Mouse (Mus musculus) neural tube, embryonic 14.5 days (tissue): ENCODE results near the gene Folr1. TPM values are rescaled to one million over a fixed set of nuclear protein-coding genes. Genes with fewer than 3 reads are reported as not detected.

Experiments used
- ATAC-seq: fragments of 200-750 bp; cut with Nextera tagmentation; 2 replicates; pipeline ENCODE4 v1.8.0; 2017; ENCODE audit warnings: low read depth, mild to moderate bottlenecking, moderate TSS enrichment, moderate library complexity
- H3K27ac ChIP-seq: fragments of 300-500 bp; sonication (generic); 2 replicates; pipeline ENCODE4 v1.5.1; 2014; ENCODE audit warnings: low read depth, mild to moderate bottlenecking, control low read depth, low read length, moderate library complexity, mixed read lengths
- H3K27me3 ChIP-seq: fragments of 300-500 bp; sonication (generic); 2 replicates; pipeline ENCODE4 v1.6.1; 2014; ENCODE audit warnings: low read length; ENCODE audit not compliant: control insufficient read depth, insufficient read depth
- H3K36me3 ChIP-seq: fragments of 300-500 bp; sonication (generic); 2 replicates; pipeline ENCODE4 v1.6.1; 2014; ENCODE audit warnings: low read length, mixed read lengths; ENCODE audit not compliant: control insufficient read depth, insufficient read depth
- H3K4me1 ChIP-seq: fragments of 300-500 bp; sonication (generic); 2 replicates; pipeline ENCODE4 v1.6.1; 2014; ENCODE audit warnings: low read length; ENCODE audit not compliant: control insufficient read depth, insufficient read depth
- H3K4me2 ChIP-seq: fragments of 300-500 bp; sonication (generic); 2 replicates; pipeline ENCODE4 v1.6.1; 2014; ENCODE audit warnings: mild to moderate bottlenecking, low read depth, low read length, control low read depth
- H3K4me3 ChIP-seq: fragments of 300-500 bp; sonication (generic); 2 replicates; pipeline ENCODE4 v1.5.1; 2014; ENCODE audit warnings: low read depth, low read length, control low read depth, mixed read lengths
- H3K9ac ChIP-seq: fragments of 300-500 bp; sonication (generic); replicated peaks from 2 replicates; pipeline ENCODE4 v1.6.1; 2014; ENCODE audit warnings: low read depth, mild to moderate bottlenecking, control low read depth, low read length, mixed read lengths
- H3K9me3 ChIP-seq: fragments of 300-500 bp; sonication (generic); 2 replicates; pipeline ENCODE4 v1.6.1; 2016; ENCODE audit warnings: low read length; ENCODE audit not compliant: control insufficient read depth
- WGBS: fragments of 180-500 bp; shearing (Covaris S2); extraction: QIAGEN DNeasy Blood & Tissue Kit; methylation state at CpG from one replicate; pipeline ENCODE4 v1.1.7; 2014; 5-methylcytosine and 5-hydroxymethylcytosine counted together
- polyA plus RNA-seq: library from polyadenylated mRNA; unstranded; fragments of >200 nt; fragmentation: Nextera tagmentation; extraction: Ambion mirVana; gene quantifications from 2 replicates; pipeline ENCODE4 v1.2.1, GENCODE M21; 2014

Gene Folr1
- polyA plus RNA-seq, 1 experiment from 2014 or later: 1.4 TPM

- Histone ChIP-seq H3K9me3 (no peaks in the 10 kb centered on the region), H3K36me3 (no peaks in the 10 kb centered on the region), H3K4me1 (no peaks in the 10 kb centered on the region), H3K4me3 (no peak overlapping the region), H3K27ac (no peak overlapping the region), H3K27me3 (no peaks in the 10 kb centered on the region), H3K9ac (no peak overlapping the region), H3K4me2 (no peak overlapping the region)
- ATAC-seq: no peak
These were observed 9.6 kb downstream of the Folr1 start for GRCm38 (mm10) chr7:101860978-101861377.

- ATAC-seq: no peak
- H3K9ac ChIP-seq: no peak overlapping the region
- WGBS: 81% methylated on average over 9 of the region's 9 CpGs
These were observed 12.2 kb downstream of the Folr1 start for GRCm38 (mm10) chr7:101858362-101858761.

GRCm38 (mm10) chr7:101857094-101857493 lies 13.5 kb downstream of the Folr1 start, which contains the start of gene Folr2:
Gene Folr2, minus strand, starts transcription at chr7:101857194.
- H3K4me2 ChIP-seq: no peak within 1 kb of the TSS
- H3K9me3 ChIP-seq: no peaks in the 10 kb centered on the region
- 93% methylated on average over 4 of the region's 4 CpGs for WGBS
- no peaks in the 10 kb centered on the region for H3K27me3 ChIP-seq
- no peaks in the 10 kb centered on the region for H3K4me1 ChIP-seq
- no peak for ATAC-seq
- H3K4me3 ChIP-seq: no peak within 1 kb of the TSS
- H3K27ac ChIP-seq: no peak within 1 kb of the TSS
- H3K36me3 ChIP-seq: no peaks in the 10 kb centered on the region
- no peak within 1 kb of the TSS for H3K9ac ChIP-seq

More at GRCm38 (mm10) chr7:101858362-101858761, 12.2 kb downstream of the Folr1 start:
- no peaks in the 10 kb centered on the region for H3K9me3 ChIP-seq
- no peaks in the 10 kb centered on the region for H3K36me3 ChIP-seq
- H3K27me3 ChIP-seq: no peaks in the 10 kb centered on the region
- no peak overlapping the region for H3K4me3 ChIP-seq
- no peak overlapping the region for H3K4me2 ChIP-seq
- no peaks in the 10 kb centered on the region for H3K4me1 ChIP-seq
- H3K27ac ChIP-seq: no peak overlapping the region

- Histone ChIP-seq H3K4me1 (no peaks in the 10 kb centered on the region), H3K4me3 (no peak overlapping the region), H3K36me3 (no peaks in the 10 kb centered on the region), H3K9me3 (no peaks in the 10 kb centered on the region), H3K4me2 (no peak overlapping the region), H3K27me3 (no peaks in the 10 kb centered on the region), H3K9ac (no peak overlapping the region), H3K27ac (no peak overlapping the region)
- ATAC-seq: no peak
- 90% methylated on average over 2 of the region's 2 CpGs for WGBS
These were observed 16.8 kb downstream of the Folr1 start for GRCm38 (mm10) chr7:101853816-101854215.

GRCm38 (mm10) chr7:101852846-101853245 lies 17.7 kb downstream of the Folr1 start:
- Histone ChIP-seq H3K9ac (no peak overlapping the region), H3K4me2 (no peak overlapping the region), H3K27me3 (no peaks in the 10 kb centered on the region), H3K4me1 (no peaks in the 10 kb centered on the region), H3K4me3 (no peak overlapping the region), H3K27ac (no peak overlapping the region), H3K36me3 (no peaks in the 10 kb centered on the region), H3K9me3 (no peaks in the 10 kb centered on the region)
- WGBS: 83% methylated on average over 6 of the region's 6 CpGs
- ATAC-seq: no peak

GRCm38 (mm10) chr7:101851689-101852088 lies 18.9 kb downstream of the Folr1 start:
- Histone ChIP-seq H3K4me2 (no peak overlapping the region), H3K9me3 (no peaks in the 10 kb centered on the region), H3K4me3 (no peak overlapping the region), H3K9ac (no peak overlapping the region), H3K36me3 (no peaks in the 10 kb centered on the region), H3K4me1 (no peaks in the 10 kb centered on the region), H3K27me3 (no peaks in the 10 kb centered on the region), H3K27ac (no peak overlapping the region)
- ATAC-seq: no peak
- 85% methylated on average over 6 of the region's 6 CpGs for WGBS

- H3K9me3 ChIP-seq: no peaks in the 10 kb centered on the region
- no peaks in the 10 kb centered on the region for H3K36me3 ChIP-seq
- H3K4me1 ChIP-seq: no peaks in the 10 kb centered on the region
- no peak overlapping the region for H3K4me2 ChIP-seq
- WGBS: 93% methylated on average over 1 of the region's 1 CpGs
- no peak for ATAC-seq
- H3K27ac ChIP-seq: no peak overlapping the region
- H3K27me3 ChIP-seq: no peaks in the 10 kb centered on the region
- no peak overlapping the region for H3K9ac ChIP-seq
- H3K4me3 ChIP-seq: no peak overlapping the region
These were observed 22.7 kb downstream of the Folr1 start for GRCm38 (mm10) chr7:101847934-101848333.

- Histone ChIP-seq H3K4me3 (no peak overlapping the region), H3K4me1 (no peaks in the 10 kb centered on the region), H3K9me3 (no peaks in the 10 kb centered on the region), H3K36me3 (no peaks in the 10 kb centered on the region), H3K27me3 (no peaks in the 10 kb centered on the region), H3K4me2 (no peak overlapping the region), H3K9ac (no peak overlapping the region), H3K27ac (no peak overlapping the region)
- ATAC-seq: no peak
- 79% methylated on average over 6 of the region's 6 CpGs for WGBS
These were observed 26.4 kb downstream of the Folr1 start for GRCm38 (mm10) chr7:101844186-101844585.

- Histone ChIP-seq H3K36me3 (no peaks in the 10 kb centered on the region), H3K4me2 (peak within 1 kb of the TSS; percentile 81), H3K9ac (peak within 1 kb of the TSS; percentile 64), H3K4me3 (peak within 1 kb of the TSS; percentile 63), H3K4me1 (peaks cover 21% of the 10 kb centered on the region), H3K27ac (peak within 1 kb of the TSS; percentile 80), H3K27me3 (peaks cover 3% of the 10 kb centered on the region; the same call in 1 of the 2 replicates), H3K9me3 (no peaks in the 10 kb centered on the region)
- WGBS: under 1% methylated on average over 64 of the region's 64 CpGs
- ATAC-seq: peak; percentile 79
These were observed 32.7 kb downstream of the Folr1 start, which contains the start of gene Inppl1 for GRCm38 (mm10) chr7:101837606-101838471. Gene Inppl1, minus strand, starts transcription at chr7:101838229.
